Mouse (Mus musculus) gastrocnemius, adult 18-20 months (tissue): ENCODE measurements around the gene Rgl1. TPM values are rescaled to one million over a fixed set of nuclear protein-coding genes. Genes with fewer than 3 reads are reported as not detected.
A peak's percentile ranks its signal among the peaks of the same experiment; 100 is the strongest.

Source experiments
- DNase-seq: peaks from one replicate; pipeline ENCODE4 v3.0.0; 2021; ENCODE audit warnings: low spot score
- total RNA-seq, 2 experiments: library from RNA; stranded (reverse); gene quantifications; 2 replicates each; pipeline ENCODE4 v1.2.3; 2021

The Rgl1 gene
- total RNA-seq, 2 experiments from 2014 or later = 4.9 to 7.8 TPM

GRCm38 (mm10) chr1:152589331-152589935, 176.7 kb downstream of the Rgl1 start:
- peak; percentile 73 for DNase-seq

DNA sequence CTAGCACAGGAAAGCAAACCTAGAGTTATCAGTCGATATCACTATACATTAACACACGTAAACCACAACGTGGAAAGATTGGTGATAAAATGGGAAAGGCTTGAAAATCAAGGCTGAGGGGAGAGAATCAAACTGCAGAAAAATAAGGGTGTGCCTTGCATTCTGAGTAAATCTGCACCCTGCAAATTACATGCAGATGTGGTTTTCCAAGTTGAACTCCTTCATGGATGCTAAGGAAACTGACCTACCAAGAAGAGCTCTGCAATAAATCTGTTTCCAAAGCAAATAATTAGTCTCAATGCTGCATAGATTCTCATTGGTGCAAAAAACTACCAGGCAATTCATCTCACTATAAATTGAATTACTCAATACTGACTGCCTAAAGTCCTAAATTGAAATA, 178.7 kb downstream of the Rgl1 start:
- DNase-seq = no peak

DNA sequence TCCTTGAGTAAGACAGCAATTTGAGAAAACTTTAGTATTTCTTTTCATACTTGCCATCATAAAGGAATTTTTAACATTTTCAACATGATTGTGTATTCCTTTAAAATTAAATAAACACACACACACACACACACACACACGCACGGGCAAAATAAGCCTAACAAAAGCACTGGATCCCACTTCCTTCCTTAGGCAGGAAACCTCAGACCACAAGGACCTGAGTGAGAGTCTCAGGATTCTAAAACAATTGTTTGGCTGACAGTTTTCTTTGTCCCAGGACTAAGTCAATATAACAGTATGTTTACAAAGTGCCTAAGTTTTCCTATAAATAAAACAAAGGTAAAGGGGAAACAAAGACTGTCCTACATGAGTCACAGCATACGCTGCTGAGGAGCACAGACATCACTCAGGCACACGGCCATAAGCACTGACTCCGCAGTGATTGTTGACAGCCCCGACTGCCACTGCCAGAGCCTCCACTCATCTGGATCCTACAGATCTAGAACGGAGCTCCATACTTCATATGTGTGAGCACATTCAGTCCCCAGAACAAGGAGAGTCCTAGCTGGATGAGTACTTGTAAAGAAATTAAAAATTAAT, 180.7 kb downstream of the Rgl1 start:
- no peak for DNase-seq

DNA sequence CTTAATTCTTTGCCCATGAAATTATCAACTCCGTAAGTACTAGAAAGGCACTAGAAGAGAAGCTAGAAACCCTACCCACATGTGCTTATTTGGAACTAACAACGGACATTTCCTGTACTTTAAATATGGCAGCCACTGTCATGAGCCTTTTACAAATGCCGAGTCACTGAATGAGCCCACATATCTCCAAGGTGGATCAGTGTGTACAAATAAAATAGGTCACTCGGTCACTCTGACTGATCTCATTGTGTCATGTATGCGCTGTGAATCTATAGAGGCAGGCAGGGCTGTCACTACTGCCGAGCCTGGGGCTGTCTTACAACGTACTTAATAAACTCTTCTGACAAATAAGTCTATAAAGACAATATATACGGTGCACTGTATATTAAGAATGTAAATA, 181.2 kb downstream of the Rgl1 start:
- DNase-seq = no peak

DNA sequence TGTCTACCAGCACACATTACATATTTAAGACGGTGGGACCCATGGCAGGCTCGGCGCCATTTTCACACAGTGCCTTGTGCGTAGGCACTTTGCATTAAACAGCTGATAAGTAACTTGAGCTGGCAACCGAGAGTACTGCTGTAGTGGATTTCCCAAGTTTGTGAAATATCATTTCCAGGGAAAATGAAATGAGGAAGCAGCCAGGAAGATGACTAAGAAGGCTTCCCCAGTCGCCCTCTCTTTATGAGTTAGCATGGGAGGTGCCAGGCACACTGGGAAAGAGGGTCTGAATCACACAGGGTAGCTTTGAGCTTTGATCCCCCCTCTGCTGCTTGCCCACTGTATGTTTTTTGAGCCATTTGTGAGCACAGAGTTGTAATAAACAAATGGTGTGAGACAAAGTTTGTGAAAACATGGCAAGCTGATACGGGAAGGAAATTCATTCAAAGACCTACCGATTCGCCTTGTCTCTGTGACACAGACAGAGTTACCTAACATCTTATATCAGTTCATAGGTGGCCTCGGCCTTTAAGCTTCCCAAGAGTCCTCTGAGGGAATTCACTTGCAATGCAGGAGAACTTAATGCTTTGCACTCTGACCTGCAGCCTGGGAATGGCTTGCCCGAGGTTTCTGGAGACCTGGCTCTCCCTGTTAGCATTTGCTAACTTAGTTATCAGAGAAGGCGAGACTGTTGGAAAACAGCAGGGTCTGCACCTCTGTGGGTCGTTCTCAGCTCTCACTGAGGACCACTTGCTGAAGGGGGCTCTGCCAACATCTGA, 184.8 kb downstream of the Rgl1 start:
- peak; percentile 36 for DNase-seq

DNA sequence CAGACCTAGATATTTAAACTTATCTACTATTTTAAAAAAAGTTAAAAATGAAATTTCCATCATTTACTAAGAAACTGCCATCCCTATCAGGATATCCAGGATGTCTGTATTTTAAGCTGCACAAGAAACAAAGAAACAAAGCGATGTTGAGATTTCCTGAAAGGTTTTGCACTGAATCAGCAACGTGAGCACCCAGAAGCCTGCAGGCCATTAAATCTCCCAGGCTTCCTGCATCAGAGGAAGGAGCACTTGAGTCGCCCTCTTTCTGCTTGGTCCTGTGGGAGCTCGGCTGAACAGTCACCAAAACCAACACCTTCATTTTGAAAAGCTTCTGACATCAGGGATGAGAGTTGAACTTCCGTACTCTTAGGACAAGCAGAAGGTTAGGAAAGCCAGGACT, 187.2 kb downstream of the Rgl1 start:
- DNase-seq = no peak

DNA sequence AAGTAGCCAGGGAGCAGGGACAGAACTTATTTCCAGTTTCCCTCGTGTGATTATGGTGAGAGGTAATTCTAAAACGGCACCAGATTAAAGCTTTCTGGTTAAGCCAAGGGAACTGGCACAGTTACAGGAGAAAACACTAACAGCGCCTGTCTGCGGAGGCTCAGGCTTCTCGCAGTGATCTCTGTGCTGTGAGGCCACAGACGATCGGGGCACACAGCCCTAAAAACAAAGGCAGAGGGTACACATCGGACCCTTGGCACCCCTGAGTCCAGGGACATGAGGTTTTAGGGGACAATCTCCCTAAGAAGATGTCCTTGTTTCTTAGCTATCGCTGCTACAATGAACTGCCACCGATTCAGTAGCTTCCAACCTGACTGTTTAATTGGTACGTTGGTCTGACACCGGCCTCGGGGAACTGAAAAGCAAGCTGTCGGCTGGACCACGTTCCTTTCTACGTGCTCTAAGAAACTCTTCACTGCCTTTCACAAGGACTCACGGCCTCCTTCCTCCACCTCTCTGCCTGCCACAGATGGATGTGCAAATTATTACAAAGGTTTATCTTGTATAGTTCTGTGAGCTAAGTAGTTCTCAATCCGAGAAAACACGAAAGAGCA, 187.9 kb downstream of the Rgl1 start:
- no peak for DNase-seq

- no peak for DNase-seq
Observed at GRCm38 (mm10) chr1:152576614-152577144, 189.5 kb downstream of the Rgl1 start.

- DNase-seq = no peak
Observed at GRCm38 (mm10) chr1:152575096-152575495, 191.1 kb downstream of the Rgl1 start.

DNA sequence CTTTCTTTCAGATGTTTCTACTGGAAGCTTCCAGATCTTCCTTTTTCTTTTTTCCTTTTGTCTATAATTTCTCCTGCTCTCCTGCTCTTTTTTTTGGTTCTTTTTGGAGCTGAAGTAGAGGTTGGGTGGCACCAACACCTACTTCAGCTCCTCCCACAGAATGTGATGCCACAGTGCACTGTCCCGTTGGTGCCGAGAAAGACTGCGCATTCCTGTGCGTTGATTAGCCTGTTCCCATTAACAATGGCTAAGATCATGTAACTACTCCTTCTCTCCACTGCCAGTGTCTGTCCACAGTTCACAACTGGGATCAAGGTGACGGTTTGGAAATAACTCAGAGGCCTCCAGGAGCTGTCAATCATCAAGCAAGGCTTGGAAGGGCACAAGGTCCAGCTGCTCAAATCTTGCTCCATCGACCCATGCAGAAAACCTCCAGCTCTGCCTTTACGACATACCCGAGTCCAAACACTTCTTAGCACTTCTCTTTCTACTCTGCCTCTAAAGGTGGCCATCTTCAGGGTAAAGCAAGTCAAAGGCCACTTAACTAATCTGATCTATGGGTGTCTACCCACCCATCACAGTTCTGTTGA, 192.6 kb downstream of the Rgl1 start:
- no peak for DNase-seq

- no peak for DNase-seq
Observed at GRCm38 (mm10) chr1:152572755-152573469, 193.2 kb downstream of the Rgl1 start.

GRCm38 (mm10) chr1:152571340-152571739, 194.8 kb downstream of the Rgl1 start:
- DNase-seq = no peak

DNA sequence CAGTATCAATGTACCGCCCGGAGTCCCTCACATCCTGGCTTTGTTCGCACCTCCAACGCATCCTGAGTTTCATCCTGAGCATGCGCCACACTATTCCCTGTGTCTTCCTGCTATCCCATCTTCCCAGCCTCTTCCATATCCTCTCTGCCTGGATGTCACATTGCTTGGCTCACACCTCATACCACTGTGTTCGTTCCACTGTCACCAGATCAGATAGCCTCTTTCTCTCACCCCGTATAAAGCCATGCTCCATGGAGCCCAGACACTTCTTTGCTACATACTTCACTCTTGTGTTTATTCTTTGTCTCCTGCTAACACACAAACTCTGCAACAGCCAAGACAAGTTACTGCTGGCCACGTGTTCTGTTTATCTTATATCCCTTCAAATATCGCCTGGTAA, 195.5 kb downstream of the Rgl1 start:
- no peak for DNase-seq

DNA sequence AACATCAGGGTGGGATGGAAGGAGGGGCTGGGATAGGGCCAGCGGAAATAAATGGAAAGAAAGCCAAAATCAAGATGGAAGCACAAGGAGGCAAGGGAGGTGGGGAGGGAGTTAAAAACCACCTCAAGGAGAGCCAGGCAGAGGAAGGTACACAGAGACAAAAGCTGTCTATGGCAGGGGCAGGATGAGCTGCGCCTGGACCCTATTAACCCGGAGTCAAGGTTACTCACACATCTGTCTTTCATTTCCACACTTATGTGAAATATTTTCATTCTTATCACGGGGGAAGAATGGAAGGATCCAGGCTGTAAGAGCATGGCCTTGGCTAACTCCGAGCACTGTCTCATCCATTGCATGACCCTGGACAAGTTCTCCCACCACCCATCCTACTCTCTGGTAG, 202.9 kb downstream of the Rgl1 start:
- no peak for DNase-seq

- DNase-seq = no peak
Observed at GRCm38 (mm10) chr1:152562877-152563276, 203.3 kb downstream of the Rgl1 start.

GRCm38 (mm10) chr1:152560477-152560876, 205.7 kb downstream of the Rgl1 start:
- no peak for DNase-seq

DNA sequence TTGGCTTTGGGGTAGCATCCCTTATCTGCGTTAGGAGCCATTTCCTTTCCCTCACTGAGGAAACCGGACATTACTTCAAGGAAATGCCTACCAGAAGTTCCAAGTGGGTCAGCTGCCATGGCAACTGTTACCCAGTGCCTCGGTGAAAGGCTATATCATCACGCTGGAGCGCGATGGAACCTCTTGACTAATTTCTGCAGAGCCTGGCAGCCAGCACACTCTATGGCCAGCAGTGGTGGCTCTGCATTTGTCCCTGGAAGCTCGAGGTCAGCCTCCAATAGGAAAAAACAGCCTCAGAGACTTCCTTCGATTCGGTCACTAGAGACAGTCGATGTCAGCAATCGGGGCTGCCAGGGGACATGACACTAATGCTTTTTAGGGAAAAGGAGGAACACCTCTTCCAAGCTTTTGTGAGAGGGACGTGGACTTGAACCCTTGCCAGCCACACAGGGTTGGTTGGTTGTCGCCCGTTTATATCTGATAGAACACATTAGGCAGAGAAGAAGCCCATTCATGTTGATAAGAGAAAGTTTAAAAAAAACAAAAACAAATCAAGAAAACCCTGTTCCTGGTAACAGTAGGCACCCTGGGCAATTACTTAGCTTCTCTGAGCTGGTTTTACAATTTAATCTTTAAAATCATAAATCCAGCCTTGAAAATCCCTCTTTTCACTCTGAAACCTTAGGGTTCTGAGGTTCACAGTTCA, 209.4 kb downstream of the Rgl1 start:
- peak; percentile 39 for DNase-seq

GRCm38 (mm10) chr1:152555944-152556573, 210.1 kb downstream of the Rgl1 start:
- DNase-seq = peak; percentile 78

GRCm38 (mm10) chr1:152553912-152554547, 212.1 kb downstream of the Rgl1 start:
- no peak for DNase-seq
